Mouse (Mus musculus): ENCODE data around the gene Foxn3.

Foxn3 gene

DNA sequence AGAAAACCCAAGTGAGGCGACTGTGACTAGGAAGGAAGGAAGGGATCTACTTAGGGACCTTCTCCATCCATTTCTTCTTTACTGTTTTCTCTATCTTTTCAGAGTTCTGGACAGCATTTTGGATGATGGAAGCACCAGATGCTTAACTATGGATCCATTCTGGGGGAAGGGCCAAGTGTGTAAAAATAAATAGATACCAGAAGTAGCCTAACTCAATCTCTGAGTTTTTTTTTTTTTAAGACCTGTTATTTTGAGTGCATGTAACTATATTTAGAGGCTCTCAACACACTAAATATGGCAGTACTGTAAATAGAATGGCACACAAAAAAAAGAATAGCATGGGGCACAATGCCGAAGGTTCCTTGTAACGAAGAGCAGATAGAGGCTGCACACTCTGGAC is 381.0 kb downstream of the Foxn3 start:
- no peak for DNase-seq (ENCODE audit: low read depth, low spot score)

DNA sequence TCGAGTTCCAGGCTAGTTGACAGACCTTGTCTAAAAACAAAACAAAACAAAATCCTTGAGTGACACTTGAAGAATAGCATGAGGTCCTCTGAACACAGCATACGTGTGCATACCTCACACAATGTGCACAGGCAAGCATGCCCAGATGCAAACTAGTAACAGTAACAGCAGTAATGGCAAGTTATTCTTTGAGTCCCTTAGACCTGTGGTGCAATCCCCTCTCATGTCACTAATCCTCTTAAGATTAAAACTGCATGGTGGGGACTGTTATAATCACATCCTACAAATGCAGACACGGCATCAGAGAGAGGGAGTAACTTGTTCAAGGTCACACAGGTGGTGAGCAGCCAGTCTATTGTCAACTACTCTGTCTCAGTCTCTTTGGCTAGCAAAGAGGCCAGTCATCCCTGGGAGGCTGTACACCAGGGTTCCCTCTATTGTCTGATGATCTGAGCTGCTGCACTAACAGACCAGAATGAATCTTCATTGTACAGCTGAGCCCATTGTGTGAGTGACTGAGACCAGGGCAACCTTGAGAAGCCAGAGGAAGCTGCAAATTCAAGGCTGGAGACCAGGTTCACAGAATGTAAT is 383.1 kb downstream of the Foxn3 start:
- no peak for DNase-seq (ENCODE audit: low read depth, low spot score)

DNA sequence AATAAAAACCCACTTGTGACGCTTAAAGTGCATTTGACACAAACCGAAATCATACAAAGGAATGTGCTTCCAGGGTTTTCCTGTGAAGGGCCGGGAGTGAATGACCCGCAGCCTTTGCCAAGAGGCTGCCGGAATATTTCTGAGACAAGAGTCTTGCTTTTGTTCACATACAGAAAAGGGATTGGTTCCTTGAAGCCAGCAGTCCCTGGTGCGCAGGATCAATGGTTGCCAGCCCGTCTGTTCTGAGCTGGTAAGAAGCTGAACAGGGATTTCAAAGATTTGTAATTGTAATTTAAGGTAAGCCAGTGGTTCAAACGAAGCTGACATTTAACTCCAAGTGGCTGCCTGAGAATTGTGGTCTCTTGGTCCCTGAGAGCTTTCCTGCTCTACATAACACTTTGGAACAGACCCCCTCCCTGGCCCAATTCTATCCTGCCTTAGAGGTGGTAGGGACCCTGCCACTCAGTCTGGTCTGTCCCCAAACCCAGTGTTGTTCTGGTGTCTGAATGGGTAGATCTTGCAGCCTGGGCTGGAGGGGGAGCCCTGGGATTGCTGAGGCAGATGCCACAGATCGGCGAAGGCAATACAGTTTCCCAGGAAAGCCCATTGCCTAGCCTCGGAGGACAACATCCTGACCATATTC is 388.3 kb downstream of the Foxn3 start:
- DNase-seq (ENCODE audit: low read depth, low spot score) = no peak

GRCm38 (mm10) chr12:99172170-99172569 is 391.2 kb downstream of the Foxn3 start:
- DNase-seq (ENCODE audit: low read depth, low spot score) = peak; percentile 20

DNA sequence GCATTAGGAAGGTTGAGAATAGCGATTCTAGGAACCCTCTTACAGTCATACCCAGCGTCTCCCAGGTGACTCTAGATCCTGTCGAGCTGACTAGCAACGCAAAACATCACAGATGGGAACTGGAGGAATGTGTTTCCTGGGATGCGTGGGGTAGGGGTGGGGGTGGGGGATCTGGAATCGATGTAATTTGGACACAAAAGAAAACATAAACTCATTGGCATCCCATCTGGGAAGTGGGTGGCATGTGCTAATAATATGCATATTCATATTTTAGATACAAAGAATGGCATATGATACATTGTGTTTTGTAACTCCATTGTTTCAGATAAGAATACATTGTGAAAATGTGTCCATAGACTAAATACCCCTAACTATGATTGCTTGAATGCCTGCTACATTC is 393.5 kb downstream of the Foxn3 start:
- DNase-seq (ENCODE audit: low read depth, low spot score) = no peak

GRCm38 (mm10) chr12:99166091-99166490 is 397.3 kb downstream of the Foxn3 start:
- no peak for DNase-seq (ENCODE audit: low read depth, low spot score)

GRCm38 (mm10) chr12:99163342-99163682 is 400.1 kb downstream of the Foxn3 start:
- DNase-seq (ENCODE audit: low read depth, low spot score) = no peak

DNA sequence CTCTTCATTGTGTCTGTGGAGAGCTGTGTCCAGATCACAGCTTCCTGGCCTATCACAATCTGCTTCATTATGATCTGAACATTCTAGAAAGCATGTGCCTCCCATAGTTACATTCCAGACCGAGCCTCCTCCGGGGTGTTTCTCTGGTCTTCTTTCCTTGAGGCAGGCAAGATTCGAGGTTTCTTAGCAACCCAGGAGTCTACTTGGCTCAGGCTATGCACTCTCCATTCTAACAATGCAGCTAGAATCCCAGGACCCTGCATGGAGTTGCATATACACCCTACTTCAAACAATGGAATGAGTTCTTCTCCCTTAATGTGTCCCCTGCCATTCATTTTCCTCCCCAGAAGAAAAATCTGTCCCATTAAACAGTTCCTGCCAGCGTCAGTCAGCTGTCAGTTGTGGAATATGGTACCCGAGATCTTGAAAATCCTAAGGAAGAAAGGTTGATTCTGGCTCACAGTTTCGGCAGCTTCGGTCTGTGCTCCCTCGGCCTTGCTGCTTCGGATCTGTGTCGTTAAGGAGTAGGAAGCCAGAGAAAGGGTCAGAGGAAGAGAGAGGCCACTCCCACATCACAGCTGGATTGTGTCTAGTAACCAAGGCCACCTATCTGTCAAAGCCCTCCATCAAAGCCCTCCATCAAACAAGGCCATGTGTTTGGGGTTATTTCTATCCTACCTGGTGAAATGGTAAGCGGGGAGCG is 400.6 kb downstream of the Foxn3 start:
- no peak for DNase-seq (ENCODE audit: low read depth, low spot score)

GRCm38 (mm10) chr12:99162188-99162587 is 401.2 kb downstream of the Foxn3 start:
- DNase-seq (ENCODE audit: low read depth, low spot score) = no peak

- DNase-seq (ENCODE audit: low read depth, low spot score) = peak; percentile 14
Observed at GRCm38 (mm10) chr12:99160061-99160460, 403.3 kb downstream of the Foxn3 start.

GRCm38 (mm10) chr12:99155904-99156303 is 407.5 kb downstream of the Foxn3 start:
- no peak for DNase-seq (ENCODE audit: low read depth, low spot score)

DNA sequence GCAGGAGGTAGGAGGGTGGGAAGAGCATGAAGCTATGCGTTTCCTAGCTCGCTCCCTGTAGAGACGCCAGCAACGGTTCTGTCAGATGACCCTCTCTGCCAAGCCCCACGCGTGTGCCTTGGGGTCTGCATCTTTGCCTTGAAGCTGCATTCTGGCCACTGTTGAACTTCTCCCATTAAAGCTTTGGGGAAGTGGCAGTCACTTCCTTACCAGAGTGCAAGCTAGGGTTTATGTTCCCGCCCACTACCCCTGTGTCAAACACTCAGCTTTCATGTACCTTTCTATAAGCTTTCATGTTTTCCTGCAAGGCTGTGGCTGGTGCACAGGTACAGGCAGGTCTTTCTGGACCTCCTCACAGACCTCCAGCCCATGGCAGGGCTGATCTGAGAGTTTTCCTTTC is 409.2 kb downstream of the Foxn3 start:
- no peak for DNase-seq (ENCODE audit: low read depth, low spot score)

- no peak for DNase-seq (ENCODE audit: low read depth, low spot score)
Observed at GRCm38 (mm10) chr12:99153664-99154063, 409.7 kb downstream of the Foxn3 start.

- peak; percentile 64 for DNase-seq (ENCODE audit: low read depth, low spot score)
Observed at GRCm38 (mm10) chr12:99150126-99150525, 413.3 kb downstream of the Foxn3 start.

DNA sequence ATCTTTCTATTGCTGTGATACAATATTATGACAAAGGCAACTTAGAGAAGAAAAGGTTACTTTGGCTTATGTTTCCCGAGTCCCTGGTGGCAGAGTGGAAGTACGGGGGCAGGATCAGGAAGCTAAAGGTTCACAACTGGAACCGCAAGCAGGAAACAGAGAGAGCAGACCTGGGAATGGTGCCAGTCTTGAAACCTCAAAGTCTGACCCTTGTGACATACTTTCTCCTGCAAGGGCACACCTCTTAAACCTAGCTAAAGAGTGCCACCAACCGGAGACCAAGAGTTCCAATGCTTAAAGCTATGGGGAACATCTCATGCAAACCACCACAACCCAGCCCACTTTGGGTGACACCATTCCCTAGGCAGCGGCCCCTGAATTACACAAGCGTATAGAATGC is 414.2 kb downstream of the Foxn3 start:
- no peak for DNase-seq (ENCODE audit: low read depth, low spot score)

All from 3T3-L1 (cell line).